Mouse (Mus musculus): ENCODE results near the gene Chmp2b.

DNA sequence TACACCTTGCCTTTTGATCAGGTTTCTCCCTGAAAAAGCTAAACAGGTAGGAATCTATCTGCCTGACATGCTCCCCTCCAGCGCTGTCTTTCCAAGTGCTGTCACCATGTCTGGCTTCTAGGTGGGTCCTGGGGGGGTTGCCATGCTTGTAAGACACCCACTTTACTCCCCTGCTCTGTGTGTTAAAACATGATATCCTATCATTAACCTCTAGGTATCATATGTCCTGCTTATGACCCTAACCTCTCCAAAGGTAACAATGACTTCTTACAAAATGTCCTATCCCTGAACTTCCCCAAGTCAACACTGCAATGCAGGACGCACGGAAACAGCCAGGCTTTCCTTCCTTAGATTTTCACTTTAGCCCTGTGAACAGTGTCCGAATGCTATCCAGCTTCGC lies 8.3 kb downstream of the Chmp2b start:
- TF ChIP-seq CTCF (conservative IDR thresholded peaks at IDR 0.05; ENCODE audit: low read length) (no peak), POU5F1 (IDR thresholded peaks at IDR 0.05; ENCODE audit: borderline replicate concordance, low read length) (no peak), NANOG (IDR thresholded peaks at IDR 0.05; ENCODE audit: borderline replicate concordance, low read length) (no peak)

Data from E14TG2a.4 (cell line).